Mouse (Mus musculus): Measurements from ENCODE around the gene Rdh7. TPM values are rescaled to one million over a fixed set of nuclear protein-coding genes. Genes with fewer than 3 reads are reported as not detected.

Rdh7 gene
- not detected in 2 replicates for polyA plus RNA-seq (2015; fragmentation: Nextera tagmentation; extraction: Ambion mirVana)

DNA sequence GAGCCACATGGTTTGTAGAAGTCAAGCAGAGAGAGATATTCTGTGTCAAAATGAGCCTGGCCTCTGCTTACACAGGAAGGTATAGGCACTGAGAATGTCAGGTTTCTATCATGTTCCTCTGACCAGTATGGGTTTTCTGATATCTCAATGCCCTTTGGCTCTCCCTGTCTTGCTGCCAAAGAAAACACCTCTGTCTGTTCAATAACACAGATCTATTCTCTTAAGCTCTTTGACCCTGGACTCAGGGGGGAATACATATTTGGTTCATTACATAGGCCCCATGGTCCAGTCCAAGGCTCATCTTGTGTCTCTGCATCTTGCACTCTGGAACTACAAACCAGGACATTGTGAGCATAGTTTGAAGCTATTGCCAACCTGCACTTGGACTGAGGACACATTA, at the start of gene Rdh7:
Gene Rdh7 (minus strand): TSS at position 213 of the 400 bp plus-strand sequence.
- Histone ChIP-seq H3K4me3 (replicated peaks; ENCODE audit: low read length) (no peak within 1 kb of the TSS), H3K27ac (ENCODE audit: low read length) (no peak within 1 kb of the TSS), H3K9me3 (ENCODE audit: control insufficient read depth, low read length) (no peaks in the 10 kb centered on the region), H3K4me2 (ENCODE audit: low read length) (no peak within 1 kb of the TSS), H3K27me3 (replicated peaks; ENCODE audit: control insufficient read depth, insufficient read depth, low read length) (no peaks in the 10 kb centered on the region), H3K36me3 (ENCODE audit: control insufficient read depth, insufficient read depth) (no peaks in the 10 kb centered on the region), H3K9ac (replicated peaks; ENCODE audit: low read depth, low read length) (no peak within 1 kb of the TSS), H3K4me1 (replicated peaks; ENCODE audit: control insufficient read depth, insufficient read depth, low read length) (no peaks in the 10 kb centered on the region)
- no peak for ATAC-seq

DNA sequence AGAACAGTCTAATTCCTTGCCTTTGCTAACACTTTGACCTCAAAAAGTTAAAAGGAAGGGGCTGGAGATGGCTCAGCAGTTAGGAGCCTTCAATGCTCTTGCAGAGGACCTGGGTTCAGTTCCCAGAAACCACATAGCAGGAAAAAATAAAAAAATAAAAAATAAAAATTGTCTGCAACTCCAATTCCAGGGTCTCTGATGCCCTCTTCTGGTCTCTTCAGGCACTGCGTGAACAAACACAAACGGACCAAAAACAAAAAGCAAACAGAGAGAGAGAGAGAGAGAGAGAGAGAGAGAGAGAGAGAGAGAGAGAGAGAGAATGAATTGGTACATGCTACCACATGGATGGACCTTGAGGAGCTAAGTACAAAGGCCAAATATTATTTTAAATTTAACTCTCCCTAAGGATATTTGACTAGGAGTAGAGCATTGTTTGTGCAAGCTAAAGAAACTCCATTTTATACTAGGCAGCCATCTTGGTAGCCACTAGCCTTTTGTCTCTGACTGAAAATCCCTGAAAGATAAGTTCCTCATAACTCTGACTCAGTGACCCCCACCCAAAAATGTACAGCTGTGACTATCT, 48.9 kb upstream of the Rdh7 start:
- H3K4me2 ChIP-seq (ENCODE audit: low read length), result no peak overlapping the region
- H3K9ac ChIP-seq (replicated peaks; ENCODE audit: low read depth, low read length), result no peak overlapping the region
- H3K36me3 ChIP-seq (ENCODE audit: control insufficient read depth, insufficient read depth), result no peaks in the 10 kb centered on the region
- H3K27ac ChIP-seq (ENCODE audit: low read length), result no peak overlapping the region
- WGBS, result 4% methylated on average over 2 of the region's 2 CpGs
- H3K4me1 ChIP-seq (replicated peaks; ENCODE audit: control insufficient read depth, insufficient read depth, low read length), result no peaks in the 10 kb centered on the region
- no peak for ATAC-seq
- no peaks in the 10 kb centered on the region for H3K27me3 ChIP-seq (replicated peaks; ENCODE audit: control insufficient read depth, insufficient read depth, low read length)
- H3K4me3 ChIP-seq (replicated peaks; ENCODE audit: low read length), result no peak overlapping the region
- H3K9me3 ChIP-seq (ENCODE audit: control insufficient read depth, low read length), result no peaks in the 10 kb centered on the region

DNA sequence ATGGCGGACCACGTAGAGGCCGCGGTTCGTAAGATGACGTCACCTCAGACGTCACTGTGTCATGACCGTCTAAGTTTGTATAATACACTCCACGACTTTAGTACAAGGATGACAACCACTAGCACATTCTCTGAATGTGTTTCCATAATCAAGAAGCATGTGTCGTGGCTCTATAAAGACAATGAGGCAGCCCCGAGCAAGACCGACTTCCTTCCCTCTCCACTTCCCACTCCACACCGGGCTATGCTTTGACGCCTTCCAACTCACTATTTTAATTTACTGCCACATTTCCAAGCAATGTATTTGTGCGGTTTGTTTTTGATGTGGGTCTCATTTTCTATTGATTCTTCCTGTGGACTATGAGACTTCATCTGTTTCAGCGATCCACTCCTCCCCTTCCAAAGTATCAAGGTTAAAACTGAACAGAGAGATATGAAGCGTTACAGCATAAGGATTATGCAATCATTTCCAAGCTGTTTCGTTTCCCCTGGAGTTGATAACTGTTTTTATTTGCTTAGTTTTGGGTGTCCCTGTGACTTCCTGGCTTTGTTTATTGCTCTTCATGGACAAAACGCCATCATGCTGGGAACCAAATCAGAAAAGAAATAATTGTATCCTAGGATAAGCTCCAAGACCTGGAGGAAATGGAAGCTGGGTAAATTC, 48.3 kb upstream of the Rdh7 start:
- 78% methylated on average over 19 of the region's 19 CpGs for WGBS
- no peak overlapping the region for H3K27ac ChIP-seq (ENCODE audit: low read length)
- H3K4me1 ChIP-seq (replicated peaks; ENCODE audit: control insufficient read depth, insufficient read depth, low read length), result no peaks in the 10 kb centered on the region
- no peaks in the 10 kb centered on the region for H3K36me3 ChIP-seq (ENCODE audit: control insufficient read depth, insufficient read depth)
- H3K4me2 ChIP-seq (ENCODE audit: low read length), result no peak overlapping the region
- H3K4me3 ChIP-seq (replicated peaks; ENCODE audit: low read length), result no peak overlapping the region
- H3K27me3 ChIP-seq (replicated peaks; ENCODE audit: control insufficient read depth, insufficient read depth, low read length), result no peaks in the 10 kb centered on the region
- no peaks in the 10 kb centered on the region for H3K9me3 ChIP-seq (ENCODE audit: control insufficient read depth, low read length)
- no peak for ATAC-seq
- no peak overlapping the region for H3K9ac ChIP-seq (replicated peaks; ENCODE audit: low read depth, low read length)

DNA sequence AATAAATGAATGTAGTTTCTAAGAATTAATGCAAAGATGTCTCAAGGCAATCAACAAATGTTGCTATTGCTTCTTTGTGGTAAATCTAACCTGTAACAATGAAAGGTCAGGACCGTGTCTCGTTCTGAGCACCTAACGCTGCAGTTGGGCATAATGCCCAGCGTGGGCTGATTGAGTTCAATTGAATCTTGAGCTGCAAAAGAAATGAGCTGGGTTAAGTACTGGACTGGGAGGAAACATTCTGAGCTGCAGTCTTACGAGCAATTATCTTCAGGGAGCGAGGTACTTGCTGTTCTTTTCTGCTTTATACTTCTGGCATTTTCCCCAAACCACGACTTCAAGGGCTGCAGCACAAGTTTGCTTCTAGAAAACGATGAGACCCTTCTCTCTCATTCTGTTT, 47.7 kb upstream of the Rdh7 start:
- Histone ChIP-seq H3K4me2 (ENCODE audit: low read length) (no peak overlapping the region), H3K36me3 (ENCODE audit: control insufficient read depth, insufficient read depth) (no peaks in the 10 kb centered on the region), H3K27ac (ENCODE audit: low read length) (no peak overlapping the region), H3K27me3 (replicated peaks; ENCODE audit: control insufficient read depth, insufficient read depth, low read length) (no peaks in the 10 kb centered on the region), H3K9ac (replicated peaks; ENCODE audit: low read depth, low read length) (no peak overlapping the region), H3K4me3 (replicated peaks; ENCODE audit: low read length) (no peak overlapping the region), H3K4me1 (replicated peaks; ENCODE audit: control insufficient read depth, insufficient read depth, low read length) (no peaks in the 10 kb centered on the region), H3K9me3 (ENCODE audit: control insufficient read depth, low read length) (no peaks in the 10 kb centered on the region)
- ATAC-seq, result no peak
- 33% methylated on average over 8 of the region's 8 CpGs for WGBS

GRCm38 (mm10) chr10:127932290-127932926, 43.8 kb upstream of the Rdh7 start:
- no peak for ATAC-seq

GRCm38 (mm10) chr10:127927737-127928136, 39.1 kb upstream of the Rdh7 start:
- no peak overlapping the region for H3K9ac ChIP-seq (replicated peaks; ENCODE audit: low read depth, low read length)
- peaks cover 6% of the 10 kb centered on the region; the same call in 1 of the 2 replicates for H3K4me1 ChIP-seq (replicated peaks; ENCODE audit: control insufficient read depth, insufficient read depth, low read length)
- no peak overlapping the region for H3K4me3 ChIP-seq (replicated peaks; ENCODE audit: low read length)
- 74% methylated on average over 2 of the region's 2 CpGs for WGBS
- H3K9me3 ChIP-seq (ENCODE audit: control insufficient read depth, low read length), result no peaks in the 10 kb centered on the region
- no peak overlapping the region for H3K27ac ChIP-seq (ENCODE audit: low read length)
- no peak for ATAC-seq
- H3K36me3 ChIP-seq (ENCODE audit: control insufficient read depth, insufficient read depth), result no peaks in the 10 kb centered on the region
- no peaks in the 10 kb centered on the region for H3K27me3 ChIP-seq (replicated peaks; ENCODE audit: control insufficient read depth, insufficient read depth, low read length)
- H3K4me2 ChIP-seq (ENCODE audit: low read length), result no peak overlapping the region

More at GRCm38 (mm10) chr10:127932290-127932926, 43.8 kb upstream of the Rdh7 start:
- H3K36me3 ChIP-seq (ENCODE audit: control insufficient read depth, insufficient read depth), result no peaks in the 10 kb centered on the region
- H3K4me1 ChIP-seq (replicated peaks; ENCODE audit: control insufficient read depth, insufficient read depth, low read length), result no peaks in the 10 kb centered on the region
- H3K4me3 ChIP-seq (replicated peaks; ENCODE audit: low read length), result no peak overlapping the region
- no peaks in the 10 kb centered on the region for H3K9me3 ChIP-seq (ENCODE audit: control insufficient read depth, low read length)
- no peaks in the 10 kb centered on the region for H3K27me3 ChIP-seq (replicated peaks; ENCODE audit: control insufficient read depth, insufficient read depth, low read length)
- no peak overlapping the region for H3K9ac ChIP-seq (replicated peaks; ENCODE audit: low read depth, low read length)
- no peak overlapping the region for H3K27ac ChIP-seq (ENCODE audit: low read length)
- no peak overlapping the region for H3K4me2 ChIP-seq (ENCODE audit: low read length)
- 71% methylated on average over 8 of the region's 8 CpGs for WGBS

- WGBS, result 66% methylated on average over 7 of the region's 7 CpGs
- peak; percentile 18; the same call in 1 of the 2 replicates for ATAC-seq
- no peak overlapping the region for H3K4me2 ChIP-seq (ENCODE audit: low read length)
- H3K9ac ChIP-seq (replicated peaks; ENCODE audit: low read depth, low read length), result no peak overlapping the region
- H3K36me3 ChIP-seq (ENCODE audit: control insufficient read depth, insufficient read depth), result no peaks in the 10 kb centered on the region
- no peaks in the 10 kb centered on the region for H3K27me3 ChIP-seq (replicated peaks; ENCODE audit: control insufficient read depth, insufficient read depth, low read length)
- no peaks in the 10 kb centered on the region for H3K9me3 ChIP-seq (ENCODE audit: control insufficient read depth, low read length)
- peaks cover 6% of the 10 kb centered on the region; the same call in 1 of the 2 replicates for H3K4me1 ChIP-seq (replicated peaks; ENCODE audit: control insufficient read depth, insufficient read depth, low read length)
- H3K27ac ChIP-seq (ENCODE audit: low read length), result no peak overlapping the region
- no peak overlapping the region for H3K4me3 ChIP-seq (replicated peaks; ENCODE audit: low read length)
These were observed 36.2 kb upstream of the Rdh7 start for GRCm38 (mm10) chr10:127924597-127925378.

DNA sequence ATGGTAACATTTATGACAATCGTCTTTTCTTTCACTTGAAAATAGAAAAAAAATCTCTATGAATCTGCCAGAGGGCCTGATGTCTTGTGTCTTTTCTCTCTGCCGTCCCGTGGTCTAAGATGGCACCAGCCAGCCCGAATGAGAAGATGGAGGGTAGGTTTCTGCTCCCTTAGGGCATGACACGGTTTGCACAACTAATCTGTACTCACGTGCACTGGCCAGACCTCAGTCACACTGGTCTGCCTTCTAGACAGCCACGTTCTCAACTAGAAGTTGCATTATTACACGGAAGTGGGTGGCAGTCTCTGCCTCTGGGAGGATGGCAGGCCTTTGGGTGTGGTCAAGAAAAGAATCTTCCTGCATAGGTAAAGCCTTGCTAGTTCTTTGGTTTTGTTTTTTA, 34.4 kb upstream of the Rdh7 start:
- 88% methylated on average over 8 of the region's 8 CpGs for WGBS

GRCm38 (mm10) chr10:127922241-127922640, 33.6 kb upstream of the Rdh7 start:
- no peak overlapping the region for H3K27ac ChIP-seq (ENCODE audit: low read length)
- H3K36me3 ChIP-seq (ENCODE audit: control insufficient read depth, insufficient read depth), result no peaks in the 10 kb centered on the region
- no peak overlapping the region for H3K4me3 ChIP-seq (replicated peaks; ENCODE audit: low read length)
- no peak overlapping the region for H3K9ac ChIP-seq (replicated peaks; ENCODE audit: low read depth, low read length)
- H3K9me3 ChIP-seq (ENCODE audit: control insufficient read depth, low read length), result no peaks in the 10 kb centered on the region
- WGBS, result 97% methylated on average over 1 of the region's 1 CpGs
- no peak overlapping the region for H3K4me2 ChIP-seq (ENCODE audit: low read length)
- H3K27me3 ChIP-seq (replicated peaks; ENCODE audit: control insufficient read depth, insufficient read depth, low read length), result no peaks in the 10 kb centered on the region
- peaks cover 6% of the 10 kb centered on the region; the same call in 1 of the 2 replicates for H3K4me1 ChIP-seq (replicated peaks; ENCODE audit: control insufficient read depth, insufficient read depth, low read length)
- no peak for ATAC-seq

More for the DNA sequence above, 34.4 kb upstream of the Rdh7 start:
- Histone ChIP-seq H3K9me3 (ENCODE audit: control insufficient read depth, low read length) (no peaks in the 10 kb centered on the region), H3K36me3 (ENCODE audit: control insufficient read depth, insufficient read depth) (no peaks in the 10 kb centered on the region), H3K4me2 (ENCODE audit: low read length) (no peak overlapping the region), H3K4me1 (replicated peaks; ENCODE audit: control insufficient read depth, insufficient read depth, low read length) (peaks cover 6% of the 10 kb centered on the region; the same call in 1 of the 2 replicates), H3K27ac (ENCODE audit: low read length) (no peak overlapping the region), H3K9ac (replicated peaks; ENCODE audit: low read depth, low read length) (no peak overlapping the region), H3K27me3 (replicated peaks; ENCODE audit: control insufficient read depth, insufficient read depth, low read length) (no peaks in the 10 kb centered on the region), H3K4me3 (replicated peaks; ENCODE audit: low read length) (no peak overlapping the region)
- no peak for ATAC-seq
